Mouse (Mus musculus) frontal cortex, adult (tissue): ENCODE measurements at regions not wholly inside any gene's neighbourhood (a gene's known extent, or its start where the extent isn't known, plus 50 kb on each side); places are given as distances from the start of the nearest gene placed in this dataset.

Experiments
- ATAC-seq: cut with Nextera tagmentation; 2 replicates; pipeline ENCODE4 v1.9.2; 2017; ENCODE audit warnings: mild to moderate bottlenecking, moderate library complexity, mixed read lengths; ENCODE audit not compliant: low TSS enrichment

GRCm38 (mm10) chr16:70621750-70622149, 308.0 kb downstream of the Gbe1 start:
- peak; percentile 47; the same call in 1 of the 2 replicates for ATAC-seq

- peak; percentile 96 for ATAC-seq
Observed at GRCm38 (mm10) chr16:70643630-70644264, 330.0 kb downstream of the Gbe1 start.

GRCm38 (mm10) chr16:70644695-70645279, 331.0 kb downstream of the Gbe1 start:
- ATAC-seq: no peak

GRCm38 (mm10) chr16:70654429-70655081, 340.8 kb downstream of the Gbe1 start:
- peak; percentile 88 for ATAC-seq

- peak; percentile 67 for ATAC-seq
Observed at GRCm38 (mm10) chr16:70689826-70690225, 376.1 kb downstream of the Gbe1 start.

- no peak for ATAC-seq
Observed at GRCm38 (mm10) chr16:70724722-70725284, 411.1 kb downstream of the Gbe1 start.

- ATAC-seq: no peak
Observed at GRCm38 (mm10) chr16:70725291-70725801, 411.6 kb downstream of the Gbe1 start.

- ATAC-seq: no peak
Observed at GRCm38 (mm10) chr16:70733016-70733415, 419.3 kb downstream of the Gbe1 start.

GRCm38 (mm10) chr16:70740046-70740445, 426.3 kb downstream of the Gbe1 start:
- ATAC-seq: peak; percentile 97

- ATAC-seq: no peak
Observed at GRCm38 (mm10) chr16:70754228-70754627, 440.5 kb downstream of the Gbe1 start.

- ATAC-seq: no peak
Observed at GRCm38 (mm10) chr16:70798061-70798460, 484.3 kb downstream of the Gbe1 start.

GRCm38 (mm10) chr16:70803549-70803948, 489.8 kb downstream of the Gbe1 start:
- ATAC-seq: no peak

GRCm38 (mm10) chr16:70825910-70826309, 512.2 kb downstream of the Gbe1 start:
- ATAC-seq: no peak

- peak; percentile 81 for ATAC-seq
Observed at GRCm38 (mm10) chr16:70835006-70835405, 521.3 kb downstream of the Gbe1 start.

- ATAC-seq: peak; percentile 66
Observed at GRCm38 (mm10) chr16:70838139-70838538, 524.4 kb downstream of the Gbe1 start.

GRCm38 (mm10) chr16:70868241-70868640, 554.5 kb downstream of the Gbe1 start:
- ATAC-seq: peak; percentile 88

GRCm38 (mm10) chr16:70869205-70869604, 555.5 kb downstream of the Gbe1 start:
- peak; percentile 51 for ATAC-seq

- peak; percentile 93 for ATAC-seq
Observed at GRCm38 (mm10) chr16:70874080-70874479, 560.3 kb downstream of the Gbe1 start.

GRCm38 (mm10) chr16:70880678-70881077, 566.9 kb downstream of the Gbe1 start:
- peak; percentile 74 for ATAC-seq

GRCm38 (mm10) chr16:70881098-70881850, 567.5 kb downstream of the Gbe1 start:
- peak; percentile 84 for ATAC-seq

GRCm38 (mm10) chr16:70900085-70900484, 586.3 kb downstream of the Gbe1 start:
- no peak for ATAC-seq

- ATAC-seq: no peak
Observed at GRCm38 (mm10) chr16:70920047-70920446, 606.3 kb downstream of the Gbe1 start.
